In genomic region chr17:4620361-4620760, GRCm38 (mm10) we compare ENCODE assay signal across 24 mouse cellular contexts.
"Had no signal": no experiment of that assay in that cellular context is flagged by ENCODE, and none has a peak within 500 bp of the region (broad histone marks: within the 10 kb centered on the region; RNA-seq: fewer than 3 reads in every experiment).

No protein-coding gene starts in this region.

- H3K9ac ChIP-seq: heart, embryonic 13.5 days; heart, embryonic 15.5 days; hindbrain, embryonic 13.5 days; hindbrain, embryonic 15.5 days; kidney, embryonic 15.5 days; limb, embryonic 13.5 days; limb, embryonic 15.5 days; liver, embryonic 12.5 days; liver, embryonic 14.5 days had no signal

- H3K36me3 ChIP-seq: heart, embryonic 13.5 days; heart, embryonic 15.5 days; hindbrain, embryonic 13.5 days; hindbrain, embryonic 15.5 days; kidney, embryonic 15.5 days; limb, embryonic 13.5 days; limb, embryonic 15.5 days; liver, embryonic 12.5 days had no signal

- DNase-seq: gastrocnemius, postnatal 14 days; gastrocnemius, postnatal 36 days; heart, adult 18-20 months; heart, postnatal 14 days; heart, postnatal 36 days; kidney, adult 11 months; kidney, adult 2 months; kidney, adult 9 months; kidney, postnatal 14 days; kidney, postnatal 36 days; layer of hippocampus, adult 9-11 months; layer of hippocampus, postnatal 36 days; left cerebral cortex, postnatal 4 days had no signal

- H3K27ac ChIP-seq: heart, embryonic 13.5 days; heart, embryonic 15.5 days; hindbrain, embryonic 13.5 days; hindbrain, embryonic 15.5 days; hindbrain, postnatal 0 days; kidney, embryonic 15.5 days; kidney, postnatal 0 days; limb, embryonic 13.5 days; limb, embryonic 15.5 days; liver, embryonic 12.5 days; liver, embryonic 14.5 days had no signal

- H3K27me3 ChIP-seq: heart, embryonic 13.5 days; heart, embryonic 15.5 days; hindbrain, embryonic 13.5 days; hindbrain, embryonic 15.5 days; kidney, embryonic 15.5 days; limb, embryonic 13.5 days; limb, embryonic 15.5 days; liver, embryonic 12.5 days had no signal

- H3K4me3 ChIP-seq: heart, embryonic 13.5 days; heart, embryonic 15.5 days; hindbrain, embryonic 13.5 days; hindbrain, embryonic 15.5 days; kidney, embryonic 15.5 days; limb, embryonic 13.5 days; limb, embryonic 15.5 days; liver, embryonic 12.5 days had no signal

- H3K4me1 ChIP-seq: heart, embryonic 13.5 days; heart, embryonic 15.5 days; hindbrain, embryonic 13.5 days; hindbrain, embryonic 15.5 days; kidney, embryonic 15.5 days; limb, embryonic 13.5 days; limb, embryonic 15.5 days; liver, embryonic 12.5 days had no signal
